Mouse (Mus musculus): ENCODE results near the gene Mtap. TPM values are rescaled to one million over a fixed set of nuclear protein-coding genes. Genes with fewer than 3 reads are reported as not detected.
A peak's percentile ranks its signal among the peaks of the same experiment; 100 is the strongest.

Gene Mtap
- total RNA-seq (2021) = 10 to 100 TPM; 15.9 to 16.6 TPM
- long read RNA-seq, experiment 1, transcript Mtap-201 (8 exons, 2,797 nt) = major isoform, 18 of 20 reads
- long read RNA-seq, experiment 1, partial matches to known transcripts = 0 of 20 reads
- long read RNA-seq, experiment 1, other reads (novel, unspliced or antisense) = 2 of 20 reads
- long read RNA-seq, experiment 2, transcript Mtap-201 (8 exons, 2,797 nt) = major isoform, 11 of 14 reads
- long read RNA-seq, experiment 2, partial matches to known transcripts = 1 of 14 reads
- long read RNA-seq, experiment 2, other reads (novel, unspliced or antisense) = 2 of 14 reads

DNA sequence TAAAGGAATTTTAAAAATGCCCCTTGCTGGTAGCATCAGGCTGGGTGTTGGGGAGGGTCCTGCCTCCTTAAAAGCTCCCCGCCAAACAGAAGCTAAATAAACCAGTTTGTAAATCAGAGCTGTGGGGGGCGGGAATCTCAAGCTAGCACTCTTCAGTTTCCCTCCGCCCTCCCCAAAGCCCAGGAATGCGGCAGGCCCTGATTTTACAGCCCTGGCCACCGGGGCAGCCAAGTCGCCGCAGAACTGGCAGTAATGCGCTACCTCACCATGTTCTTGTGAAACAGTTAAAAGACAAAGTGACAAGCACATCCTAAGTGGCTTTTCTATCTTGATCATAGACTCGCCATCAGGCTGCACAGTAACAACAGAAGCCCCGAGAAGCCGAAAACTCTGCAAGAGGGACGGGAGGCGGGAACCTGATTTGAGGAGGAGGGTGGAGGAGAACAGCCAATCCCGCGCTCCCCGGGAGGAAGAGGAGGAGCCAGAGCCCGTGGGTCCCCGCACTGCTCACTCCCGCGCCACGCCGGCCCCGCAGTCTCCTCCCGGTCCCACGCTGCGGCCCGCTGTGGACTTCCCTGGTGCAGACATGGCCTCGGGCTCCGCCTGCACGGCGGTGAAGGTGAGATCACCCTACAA lies at the start of gene Mtap:
Gene Mtap, plus strand, starts transcription at position 217 of the 636 bp plus-strand sequence.
- peak; percentile 76 for DNase-seq

- DNase-seq = no peak
Measured at GRCm38 (mm10) chr4:89089110-89089509, 47.8 kb upstream of the Mtap start.

- DNase-seq = no peak
Measured at GRCm38 (mm10) chr4:89090217-89090616, 46.7 kb upstream of the Mtap start.

GRCm38 (mm10) chr4:89092153-89092552 lies 44.8 kb upstream of the Mtap start:
- DNase-seq = no peak

- DNase-seq = no peak
Measured at GRCm38 (mm10) chr4:89094773-89095172, 42.1 kb upstream of the Mtap start.

DNA sequence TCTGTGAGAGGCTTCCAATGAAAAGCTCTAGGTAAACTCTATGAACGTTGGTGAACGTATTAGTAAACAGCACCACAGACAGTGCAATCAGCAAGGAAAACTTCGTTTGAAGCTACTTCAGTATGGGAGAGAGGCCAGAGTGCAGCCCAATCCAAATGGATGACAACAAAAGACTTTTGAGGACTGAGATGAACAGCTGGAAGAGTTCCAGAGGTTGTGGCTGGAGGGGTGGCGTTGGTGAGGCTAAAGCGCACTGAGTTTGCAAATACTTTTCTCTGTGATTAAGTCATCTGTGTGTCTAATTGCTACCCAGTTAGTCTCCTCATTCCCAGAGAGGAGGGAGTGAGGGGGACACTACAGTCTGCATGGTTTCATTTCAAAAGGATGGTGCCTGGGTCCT lies 38.7 kb upstream of the Mtap start:
- DNase-seq = no peak

DNA sequence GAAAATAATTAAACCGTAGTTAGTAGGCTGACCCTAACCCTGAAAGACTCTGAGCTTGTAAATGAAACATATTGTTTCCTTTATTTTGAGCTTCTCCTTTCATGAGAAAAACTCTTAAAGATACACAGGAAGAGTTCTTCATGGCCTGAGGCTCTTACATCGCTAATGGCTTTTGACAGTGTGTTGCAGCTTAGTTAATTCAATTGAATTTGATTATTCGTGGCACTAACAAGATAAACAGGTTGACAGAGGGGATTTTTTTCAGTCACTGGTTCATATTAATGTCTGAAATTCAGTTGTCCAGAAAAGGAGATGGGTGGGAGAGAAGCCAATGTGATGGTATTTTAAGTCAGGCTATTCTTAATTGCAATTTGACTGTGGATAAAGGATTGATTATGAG lies 35.6 kb upstream of the Mtap start:
- no peak for DNase-seq

GRCm38 (mm10) chr4:89102283-89102682 lies 34.6 kb upstream of the Mtap start:
- no peak for DNase-seq

DNA sequence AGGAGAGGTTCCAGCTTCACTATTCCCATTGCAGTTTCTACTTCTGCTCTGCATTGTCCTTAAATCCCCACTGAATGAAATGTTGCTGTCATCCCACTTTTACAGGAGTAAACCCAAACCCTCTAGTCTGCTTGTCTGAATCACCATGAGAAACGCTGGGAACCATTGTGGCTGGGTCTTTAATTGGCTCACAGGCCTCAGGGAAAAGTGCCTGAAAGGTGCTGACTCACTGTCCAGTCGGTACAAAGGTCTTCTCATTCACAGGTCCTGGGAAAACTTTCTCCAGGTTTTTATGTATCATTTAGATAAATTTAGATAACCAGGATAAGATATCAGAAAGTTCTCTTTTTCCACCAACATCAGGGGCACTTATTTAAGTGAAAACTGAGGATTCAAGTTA lies 31.4 kb upstream of the Mtap start:
- no peak for DNase-seq

DNA sequence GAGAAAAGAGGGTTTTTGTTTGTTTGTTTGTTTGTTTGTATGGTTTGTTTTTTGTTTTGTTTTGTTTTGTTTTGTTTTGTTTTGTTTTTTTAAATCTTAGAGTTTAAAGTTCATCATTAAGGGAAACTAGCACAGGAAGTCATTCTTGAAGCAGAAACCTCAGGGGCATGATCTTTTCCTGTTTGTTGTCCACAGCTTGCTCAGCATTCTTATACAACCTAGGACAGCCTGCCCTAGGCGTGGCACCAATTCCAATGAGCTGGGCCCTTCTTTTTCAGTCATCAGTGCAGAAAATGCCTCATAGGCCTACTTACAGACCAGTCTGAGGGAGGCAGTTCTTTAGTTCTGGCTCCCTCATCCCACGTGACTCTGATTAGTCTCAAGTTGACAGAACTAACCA lies 30.4 kb upstream of the Mtap start:
- DNase-seq = no peak

DNA sequence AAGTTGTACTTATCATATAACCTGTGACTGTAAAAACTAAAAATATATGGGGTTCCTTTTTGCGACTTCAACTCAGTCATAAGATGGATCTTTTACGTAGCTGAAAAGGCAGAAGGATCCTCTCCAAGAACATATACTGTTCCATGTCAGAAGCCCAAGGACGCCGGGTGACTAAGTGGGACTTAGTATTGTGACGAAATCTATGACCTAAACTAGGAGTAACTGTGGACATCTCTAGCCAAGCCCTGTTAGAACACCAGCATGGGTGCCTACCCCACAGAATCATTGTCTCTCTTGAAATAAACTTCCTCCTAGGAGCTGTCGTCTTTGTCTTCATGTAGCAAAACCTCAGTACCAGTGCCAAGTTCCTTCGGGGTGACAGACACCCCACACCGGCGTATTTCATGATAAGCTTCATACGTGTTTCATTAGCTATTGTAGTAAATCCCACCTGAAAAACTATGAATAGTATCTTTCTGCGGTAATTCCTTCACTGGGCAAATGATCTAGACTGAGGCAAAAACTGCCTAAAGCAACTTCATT lies 24.7 kb upstream of the Mtap start:
- DNase-seq = no peak

- DNase-seq = no peak
Measured at GRCm38 (mm10) chr4:89112782-89113181, 24.1 kb upstream of the Mtap start.

DNA sequence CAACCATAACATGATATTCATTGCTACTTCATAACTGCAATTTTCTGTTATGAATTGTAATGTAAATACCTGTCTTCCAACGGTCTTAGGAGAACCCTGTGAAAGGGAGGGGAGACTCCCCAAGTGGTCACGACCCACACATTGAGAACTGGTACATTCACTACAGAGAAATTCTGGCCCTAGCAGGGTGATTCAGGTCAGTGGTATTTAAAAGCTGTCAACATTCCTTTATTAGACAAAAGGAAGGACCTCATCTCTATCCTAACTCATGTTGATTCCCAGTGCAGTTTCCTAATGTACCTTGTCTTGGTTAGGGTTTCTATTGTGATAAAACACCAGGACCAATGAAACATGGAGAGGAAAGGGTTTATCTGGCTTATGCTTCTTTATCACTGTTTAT lies 20.9 kb upstream of the Mtap start:
- no peak for DNase-seq

- no peak for DNase-seq
Measured at GRCm38 (mm10) chr4:89119900-89120299, 17.0 kb upstream of the Mtap start.

- DNase-seq = no peak
Measured at GRCm38 (mm10) chr4:89120353-89120752, 16.6 kb upstream of the Mtap start.

GRCm38 (mm10) chr4:89123446-89124243 lies 13.3 kb upstream of the Mtap start:
- no peak for DNase-seq

DNA sequence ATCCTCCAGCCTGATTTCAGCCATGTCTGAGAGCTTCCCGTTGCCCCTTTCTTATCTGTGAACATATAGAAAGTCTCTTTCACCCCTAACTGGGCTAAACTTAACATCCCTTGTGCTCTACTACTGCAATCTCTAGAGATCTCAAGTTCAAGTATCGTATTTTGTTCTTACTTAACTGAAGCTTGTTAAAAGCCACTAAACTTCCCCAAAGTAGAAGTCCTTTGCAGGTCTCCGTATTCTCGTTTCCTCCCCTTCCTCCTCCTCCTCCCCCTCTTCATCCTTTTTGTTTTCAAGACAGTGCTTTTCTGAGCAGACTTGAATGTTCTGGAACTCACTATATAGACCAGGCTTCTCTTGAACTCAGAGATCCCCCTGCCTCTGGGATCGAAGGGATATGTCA lies 9.2 kb upstream of the Mtap start:
- DNase-seq = no peak

GRCm38 (mm10) chr4:89128080-89128936 lies 8.6 kb upstream of the Mtap start:
- peak; percentile 29 for DNase-seq

- no peak for DNase-seq
Measured at GRCm38 (mm10) chr4:89128937-89129277, 8.0 kb upstream of the Mtap start.

DNA sequence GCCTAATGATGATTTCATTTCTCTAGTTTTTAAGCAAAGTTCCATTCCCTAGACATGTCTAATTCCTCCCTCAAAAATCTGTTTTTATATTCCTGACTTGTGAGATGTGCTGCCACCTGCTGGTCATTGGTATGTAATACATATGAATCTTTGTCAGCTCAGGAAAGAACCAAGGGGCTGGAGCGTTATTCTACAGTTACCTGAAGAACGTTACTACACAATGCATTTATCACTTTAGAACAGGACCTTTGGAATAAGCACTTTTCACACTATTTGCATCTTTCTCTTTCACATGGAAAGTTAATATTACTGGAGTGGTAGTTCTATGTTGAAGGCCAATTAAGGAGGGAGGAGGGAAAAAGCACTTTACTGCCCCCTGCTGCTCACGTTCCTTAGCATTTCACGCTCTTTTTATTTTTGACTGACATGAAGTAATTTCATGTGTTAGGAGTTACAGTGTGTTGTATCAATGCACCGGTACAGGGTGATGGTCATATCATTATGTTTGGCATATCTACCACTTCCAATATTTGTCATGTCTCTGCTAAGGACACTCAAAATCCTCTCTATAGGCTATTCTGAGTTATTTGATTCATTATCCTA lies 7.5 kb upstream of the Mtap start:
- DNase-seq = peak; percentile 64

GRCm38 (mm10) chr4:89131795-89132194 lies 5.1 kb upstream of the Mtap start:
- no peak for DNase-seq

DNA sequence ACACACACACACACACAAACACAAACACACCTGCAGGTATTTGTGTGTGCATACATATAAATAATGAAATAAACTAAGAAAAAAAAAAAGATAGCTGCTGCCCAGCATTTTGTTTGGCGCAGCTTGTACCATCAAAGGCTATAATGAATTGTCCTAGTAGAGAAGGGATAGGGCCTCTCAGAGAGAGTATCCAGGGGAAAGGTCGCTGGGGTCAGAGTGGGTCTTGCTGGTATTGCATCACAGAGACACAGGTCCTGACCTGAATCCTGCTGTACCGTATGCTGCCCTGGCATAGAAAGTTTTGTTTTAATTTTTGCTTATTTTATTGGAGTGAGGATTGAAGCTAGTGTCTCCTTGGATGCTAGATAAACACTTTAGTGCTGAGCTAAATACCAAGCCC lies 566 bp upstream of the Mtap start:
- no peak for DNase-seq
